Mouse (Mus musculus) erythroblast, embryonic 14.5 days (primary cell): ENCODE measurements around the gene Gmds.

Source experiments
- GATA1 ChIP-seq: IDR thresholded peaks from 2 replicates; pipeline ENCODE4 v1.6.1; 2012; ENCODE audit warnings: low read length, inconsistent platforms, mixed read lengths
- TAL1 ChIP-seq: IDR thresholded peaks from 3 replicates; pipeline ENCODE4 v1.6.1; 2012; ENCODE audit warnings: low read length, inconsistent platforms, mixed read lengths

DNA sequence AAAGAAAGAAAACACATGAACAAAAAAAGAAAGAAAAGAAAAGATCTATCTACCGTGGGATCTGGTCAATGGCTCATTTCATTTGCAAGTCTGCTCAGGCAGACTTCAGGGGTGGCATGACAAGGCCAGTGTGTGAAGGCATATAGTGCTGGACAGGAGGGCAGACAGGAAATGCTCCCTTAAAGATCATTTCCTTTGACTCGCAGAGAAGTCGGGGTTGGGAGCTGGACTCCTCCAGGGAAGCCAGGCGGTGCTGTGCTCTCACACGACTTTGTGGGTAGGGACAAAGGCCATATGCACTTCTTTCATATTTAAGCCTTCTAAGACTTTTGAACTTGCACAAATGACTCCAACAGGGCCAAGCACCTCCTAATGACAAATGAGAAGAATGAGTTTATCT, 515.2 kb downstream of the Gmds start:
- TF ChIP-seq GATA1 (no peak), TAL1 (no peak)
